Mouse (Mus musculus) testis, adult 2 months (tissue): Measurements from ENCODE around the gene Slc35e4.

Source experiments
- CTCF ChIP-seq: fragments of 200-500 bp; IDR thresholded peaks from 2 replicates; pipeline ENCODE4 v1.5.1; 2012; ENCODE audit warnings: low read depth, mild to moderate bottlenecking, inconsistent platforms, low read length, moderate library complexity; ENCODE audit not compliant: control insufficient read depth, insufficient read depth, insufficient replicate concordance
- POLR2A ChIP-seq: fragments of 200-500 bp; IDR thresholded peaks from 2 replicates; pipeline ENCODE4 v1.6.1; 2012; ENCODE audit warnings: low read depth, mild to moderate bottlenecking, inconsistent platforms, low read length, moderate library complexity; ENCODE audit not compliant: control insufficient read depth

- TF ChIP-seq CTCF (no peak), POLR2A (no peak)
Measured at GRCm38 (mm10) chr11:3910513-3911310, 3.8 kb downstream of the Slc35e4 start.
